Mouse (Mus musculus): ENCODE data around the gene Npr3.

DNA sequence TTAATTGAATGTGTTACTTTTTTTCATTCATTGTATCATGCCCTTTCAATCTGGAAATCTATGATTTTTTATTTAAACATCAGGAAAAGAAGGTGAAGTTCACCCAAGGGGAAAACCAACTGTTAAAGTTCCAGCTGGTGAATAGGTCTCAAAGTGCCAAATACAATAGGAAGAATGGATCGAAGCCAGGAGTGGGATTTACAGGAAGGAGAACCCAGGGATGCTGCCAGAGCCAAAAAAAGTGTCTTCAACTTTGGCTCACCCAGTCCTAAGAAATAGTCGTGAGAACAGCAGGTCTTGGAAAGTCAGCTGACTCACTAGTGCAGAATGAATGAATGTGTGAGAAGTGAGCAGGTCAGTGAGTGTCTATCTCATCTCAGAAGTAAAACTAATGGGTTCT, 29.8 kb downstream of the Npr3 start:
- TF ChIP-seq EP300 (IDR thresholded peaks at IDR 0.05; ENCODE audit: low read depth) = no peak
- TF ChIP-seq CTCF (IDR thresholded peaks at IDR 0.05; ENCODE audit: low read depth) = no peak

Measured in liver, embryonic 14.5 days (tissue).